Mouse (Mus musculus): ENCODE results near the gene Stum.

DNA sequence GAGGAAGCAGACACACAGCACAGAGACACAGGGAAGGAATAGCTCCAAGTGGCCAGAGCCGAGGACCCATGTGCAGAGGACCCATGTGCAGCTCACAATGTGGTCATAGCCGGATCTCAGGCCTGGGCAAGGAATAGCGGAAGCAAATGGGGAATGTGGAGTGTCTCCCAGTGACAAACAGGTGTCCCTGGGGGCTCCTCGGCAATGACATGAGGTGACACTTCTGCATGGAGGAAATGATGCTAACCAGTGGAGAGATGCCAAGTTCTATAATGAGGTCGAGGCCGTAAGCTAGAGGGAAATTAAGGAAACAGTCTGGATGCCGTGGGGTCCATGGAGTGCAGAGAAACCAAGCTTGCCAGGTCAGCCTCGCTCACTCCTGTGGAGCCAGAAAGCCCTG lies 54.4 kb downstream of the Stum start:
- TF ChIP-seq CTCF (IDR thresholded peaks at IDR 0.05; ENCODE audit: borderline replicate concordance, extremely low read depth, insufficient read depth, insufficient read length) (no peak), POLR2A (IDR thresholded peaks at IDR 0.05; ENCODE audit: borderline replicate concordance, extremely low read depth, insufficient read depth, insufficient read length, poor library complexity, severe bottlenecking) (no peak)

All from brain, embryonic 14.5 days (tissue).